Mouse (Mus musculus) embryo, embryonic 9.5 days (tissue): ENCODE results near the gene Rbx1.
A peak's percentile ranks its signal among the peaks of the same experiment; 100 is the strongest.

Source experiments
- DNase-seq: peaks from one replicate; pipeline ENCODE4 v3.0.0-alpha.2; 2017; ENCODE audit errors: extremely low spot score

Gene Rbx1

GRCm38 (mm10) chr15:81483691-81484090 lies 17.6 kb downstream of the Rbx1 start:
- no peak for DNase-seq

DNA sequence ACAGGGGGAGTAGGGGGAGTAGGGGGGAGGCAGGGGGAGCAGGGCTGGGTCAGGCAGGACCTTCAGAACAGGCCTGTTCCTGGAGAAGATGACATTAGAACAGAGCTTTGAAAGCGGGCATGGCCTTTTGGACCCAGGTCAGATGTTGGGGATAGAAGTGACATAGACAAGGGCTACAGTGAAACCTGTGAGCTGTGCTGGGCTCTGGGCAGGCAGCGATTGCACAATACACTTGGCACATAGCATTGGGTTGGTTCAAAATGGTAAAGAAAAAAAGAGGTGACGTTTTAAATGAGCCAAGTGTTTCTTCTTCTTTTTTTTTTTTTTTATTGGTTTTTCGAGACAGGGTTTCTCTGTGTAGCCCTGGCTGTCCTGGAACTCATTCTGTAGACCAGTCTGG lies 19.4 kb downstream of the Rbx1 start:
- DNase-seq, result no peak

DNA sequence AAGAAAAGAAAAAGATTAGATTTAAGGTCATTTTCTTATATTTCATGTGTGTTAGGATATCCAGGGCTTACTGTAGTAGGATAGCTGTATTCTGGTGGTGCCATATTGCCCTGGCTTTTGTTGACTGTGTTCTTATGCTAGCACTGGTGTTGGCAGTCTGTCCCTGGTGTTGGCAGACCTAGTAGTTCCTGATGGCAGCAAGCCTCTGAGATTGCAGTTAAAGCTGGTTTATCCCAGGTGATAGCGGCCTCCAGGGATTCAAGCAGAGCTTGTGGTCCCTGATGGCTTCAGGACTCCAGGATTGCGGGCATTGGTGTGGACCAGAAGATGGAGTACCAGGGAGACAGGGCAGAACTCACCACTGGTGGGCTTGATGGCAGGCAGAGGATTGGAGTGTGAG lies 37.4 kb downstream of the Rbx1 start:
- no peak for DNase-seq

GRCm38 (mm10) chr15:81503995-81504394 lies 37.9 kb downstream of the Rbx1 start:
- DNase-seq, result no peak

- no peak for DNase-seq
Measured at GRCm38 (mm10) chr15:81507201-81507600, 41.1 kb downstream of the Rbx1 start.

GRCm38 (mm10) chr15:81510621-81511020 lies 44.5 kb downstream of the Rbx1 start:
- DNase-seq, result no peak

- peak; percentile 16 for DNase-seq
Measured at GRCm38 (mm10) chr15:81511601-81512261, 45.6 kb downstream of the Rbx1 start.

- peak; percentile 84 for DNase-seq
Measured at GRCm38 (mm10) chr15:81514111-81514971, 48.2 kb downstream of the Rbx1 start.

- no peak for DNase-seq
Measured at GRCm38 (mm10) chr15:81515221-81515620, 49.1 kb downstream of the Rbx1 start.

DNA sequence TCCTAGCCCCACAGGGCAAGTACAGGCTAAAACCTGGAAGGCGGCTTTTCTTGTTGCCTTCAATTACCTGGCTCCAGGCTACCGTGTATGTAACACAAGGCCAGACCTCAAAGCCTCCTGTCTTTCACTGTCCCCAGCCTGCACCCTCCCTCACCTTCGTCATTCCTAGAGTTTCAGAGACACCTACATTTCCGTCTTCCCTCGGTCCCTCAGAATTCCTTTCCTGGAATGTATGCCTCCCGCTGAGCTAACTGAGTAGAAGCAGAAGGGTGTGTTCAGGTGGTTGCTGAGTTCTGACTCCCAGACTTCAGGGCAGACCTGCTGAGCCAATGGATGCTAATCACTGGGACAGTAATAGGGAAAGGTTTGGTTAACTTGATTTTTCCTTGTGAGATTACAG lies 51.9 kb downstream of the Rbx1 start:
- DNase-seq, result no peak

GRCm38 (mm10) chr15:81518761-81519160 lies 52.7 kb downstream of the Rbx1 start:
- no peak for DNase-seq

DNA sequence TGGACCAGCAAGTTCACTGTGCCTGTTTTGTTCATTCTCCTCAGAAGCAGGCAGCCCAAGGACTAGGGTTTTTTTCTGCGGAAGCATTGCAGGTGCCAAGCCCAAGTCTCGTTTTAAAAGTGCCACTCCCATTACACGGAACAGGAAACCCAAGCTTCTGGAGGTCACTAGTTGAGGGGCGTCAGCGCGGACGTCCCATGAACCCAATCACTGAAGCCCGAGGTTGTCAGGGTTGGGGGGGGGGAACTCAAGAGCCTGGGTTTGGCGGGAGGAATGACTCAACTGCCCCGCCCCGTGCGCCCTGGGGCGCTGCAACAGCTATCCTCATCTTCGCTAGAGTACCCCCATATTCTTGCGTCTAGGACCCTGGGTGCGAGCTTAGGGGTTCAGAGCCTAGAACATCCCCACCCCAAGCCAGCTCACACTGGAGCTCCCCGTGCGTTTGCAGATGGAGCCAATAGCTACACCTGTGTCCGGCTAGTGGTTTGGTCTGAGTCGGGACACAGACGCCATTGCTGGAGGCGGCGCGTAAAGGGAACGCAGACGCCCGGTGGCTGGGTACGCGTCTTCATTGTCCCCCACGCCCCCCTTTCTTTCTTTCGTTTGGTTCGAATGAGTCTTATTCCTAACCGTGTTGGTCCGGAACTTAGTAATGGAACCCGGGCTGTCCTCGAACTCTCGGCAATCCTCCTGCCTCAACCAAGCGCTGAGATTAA lies 56.1 kb downstream of the Rbx1 start:
- peak; percentile 70 for DNase-seq

DNA sequence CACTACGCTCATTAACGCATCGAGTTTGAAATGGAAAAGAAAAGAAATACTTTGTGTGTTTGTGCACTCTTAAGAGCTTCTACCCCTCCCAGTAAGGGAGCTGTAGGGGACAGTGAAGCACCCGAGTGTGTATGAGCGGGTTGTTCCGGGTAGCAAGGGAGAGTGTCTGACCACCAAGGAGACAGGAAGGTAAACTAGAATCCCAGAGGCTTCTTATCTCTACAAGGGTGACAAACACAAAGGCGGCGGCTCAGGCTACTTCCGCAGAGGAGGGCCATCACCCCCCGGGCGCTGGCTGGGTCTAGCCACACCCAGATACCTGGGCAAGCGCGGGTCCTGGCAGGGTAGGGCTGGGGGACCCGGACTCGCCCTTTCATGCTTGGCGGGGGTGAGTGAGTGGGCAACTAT lies 56.7 kb downstream of the Rbx1 start:
- DNase-seq, result no peak

DNA sequence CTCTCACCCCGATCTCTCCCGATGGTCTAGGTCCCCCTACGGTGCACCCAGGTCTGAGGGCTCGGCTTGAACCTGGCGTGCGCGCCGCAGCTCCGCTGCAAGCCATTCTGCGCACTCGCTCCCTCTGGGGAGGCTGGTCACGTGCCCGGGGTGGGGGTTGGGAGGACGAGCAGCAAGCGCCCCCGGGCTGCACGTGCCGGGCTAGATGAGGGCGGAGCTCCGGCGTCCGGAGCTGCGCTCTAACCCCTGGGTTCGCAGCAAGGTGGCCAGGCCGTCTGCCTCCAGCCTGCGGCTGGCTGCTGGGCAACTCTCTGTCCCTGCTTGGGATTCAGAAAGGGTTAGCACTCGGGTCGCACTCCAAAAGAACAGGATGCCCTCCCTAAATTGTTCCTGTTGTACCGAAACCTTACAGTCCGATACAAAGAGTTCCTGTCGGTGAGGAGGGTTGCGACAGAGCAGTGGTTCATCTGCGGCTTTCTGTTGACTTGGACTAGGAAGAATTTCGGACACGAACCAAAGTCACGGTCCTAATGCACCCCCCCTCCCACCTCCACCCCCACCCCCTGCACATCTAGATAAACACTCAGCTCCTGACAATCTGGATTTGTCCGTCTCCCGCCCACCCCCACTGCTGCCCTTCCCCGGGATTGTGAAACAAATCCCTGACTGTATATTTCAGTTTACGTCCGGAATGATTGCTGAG lies 57.2 kb downstream of the Rbx1 start:
- peak; percentile 94 for DNase-seq

DNA sequence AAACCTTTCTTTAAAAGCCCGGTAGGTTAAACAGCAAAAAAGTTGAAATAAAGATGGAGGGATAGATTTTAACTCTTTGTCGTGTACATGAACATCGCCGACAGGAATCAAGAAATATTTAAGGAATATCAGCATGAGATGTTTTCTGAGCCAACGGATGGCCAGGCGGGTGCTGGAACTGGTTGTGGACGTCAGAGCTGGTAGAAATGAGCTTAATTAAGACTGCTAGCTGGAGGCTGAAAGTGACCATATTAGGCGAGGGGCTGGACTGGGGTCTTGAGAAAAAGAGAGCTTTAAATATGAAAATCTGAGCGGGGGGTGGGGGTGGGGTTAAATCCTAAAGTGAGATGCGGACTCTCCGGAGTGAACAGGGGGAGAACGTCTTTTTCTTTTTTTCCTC lies 57.8 kb downstream of the Rbx1 start:
- no peak for DNase-seq
